ENCODE assay signal across 14 mouse cellular contexts in the genomic region with DNA sequence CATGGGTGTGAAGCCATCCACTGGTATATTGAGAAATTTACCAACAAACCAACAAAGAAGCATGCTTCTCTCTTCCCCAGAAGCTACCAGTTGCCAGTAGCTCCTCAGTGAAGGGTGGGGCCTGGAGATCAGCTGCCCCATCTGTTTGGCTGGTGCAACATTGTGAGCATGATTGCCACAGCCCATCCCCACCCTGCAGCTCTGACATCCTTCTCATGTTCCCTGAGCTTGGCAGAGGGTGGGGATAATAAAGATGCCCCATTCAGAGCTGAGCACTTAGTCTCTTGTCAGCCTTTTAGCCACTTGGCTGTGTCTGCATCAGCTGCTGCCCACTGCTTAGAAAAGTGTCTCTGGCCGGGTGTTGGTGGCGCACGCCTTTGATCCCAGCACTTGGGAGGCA. TPM values are rescaled to one million over a fixed set of nuclear protein-coding genes. Genes with fewer than 3 reads are reported as not detected.
DNase-seq lines count a peak whose midpoint lies in the region; ATAC-seq lines count a peak whose summit lies in the region.
"Had no signal": no experiment of that assay in that cellular context is flagged by ENCODE, and none has a peak within 500 bp of the region (broad histone marks: within the 10 kb centered on the region; RNA-seq: fewer than 3 reads in every experiment).

No protein-coding gene starts in this region.

- no peaks in the 10 kb centered on the region for H3K27me3 ChIP-seq in liver, embryonic 11.5 days (replicated peaks; ENCODE audit: control insufficient read depth, insufficient read depth, low read length)
- H3K27me3 ChIP-seq: limb, embryonic 12.5 days; midbrain, embryonic 13.5 days had no signal

- peak; percentile 76 for ATAC-seq in liver, embryonic 11.5 days (replicated peaks; ENCODE audit: low FRiP score)
- peak; percentile 64; the same call in 1 of the 2 replicates for ATAC-seq in monocyte, adult 5-6 weeks (replicated peaks; ENCODE audit: insufficient number of reproducible peaks, low FRiP score, low TSS enrichment, poor library complexity, severe bottlenecking)
- ATAC-seq: forebrain, postnatal 0 days; midbrain, embryonic 13.5 days had no signal

- no peak overlapping the region for H3K9ac ChIP-seq in liver, embryonic 11.5 days (ENCODE audit: low read depth, low read length)
- H3K9ac ChIP-seq: forebrain, postnatal 0 days; limb, embryonic 12.5 days; midbrain, embryonic 13.5 days had no signal

- WGBS in liver, embryonic 11.5 days: 89% methylated on average over 3 of the region's 3 CpGs

- intact Hi-C loops in left cerebral cortex, postnatal 4 days (cut with DNase I): no loop called here
- intact Hi-C loops in left cerebral cortex, postnatal 14 days (cut with DNase I): loop anchor here (5.0 kb wide), 1 partner anchor 41 kb away; the partner anchor contains the start of gene Sort1
- intact Hi-C loops in heart, postnatal 36 days (cut with DNase I): no loop called here

- no peak overlapping the region for H3K4me3 ChIP-seq in liver, embryonic 11.5 days (ENCODE audit: low read depth, low read length)
- H3K4me3 ChIP-seq: limb, embryonic 12.5 days; midbrain, embryonic 13.5 days had no signal

- no peaks in the 10 kb centered on the region for H3K9me3 ChIP-seq in liver, embryonic 11.5 days (ENCODE audit: control insufficient read depth, low read length)
- H3K9me3 ChIP-seq: limb, embryonic 12.5 days; midbrain, embryonic 13.5 days had no signal

- H3K36me3 ChIP-seq in liver, embryonic 11.5 days (ENCODE audit: control insufficient read depth, insufficient read depth, low read length): no peaks in the 10 kb centered on the region

- H3K4me1 ChIP-seq in liver, embryonic 11.5 days (replicated peaks; ENCODE audit: control insufficient read depth, insufficient read depth, low read length): peaks cover 4% of the 10 kb centered on the region; the same call in 1 of the 2 replicates

- DNase-seq in left cerebral cortex, postnatal 4 days: peak; percentile 40
- no peak for DNase-seq in left cerebral cortex, postnatal 14 days (ENCODE audit: low spot score in 2 of 2)
- DNase-seq in c-Kit-positive CD71-positive TER-119-positive erythroid progenitor cells, embryonic 14.5 days (ENCODE audit: low spot score): peak; percentile 29
- DNase-seq in liver, embryonic 11.5 days (ENCODE audit: low spot score): no peak
- no peak for DNase-seq in heart, postnatal 36 days
- DNase-seq in right cerebral cortex, adult 2 months (ENCODE audit: low spot score in 2 of 2): no peak
- DNase-seq in cerebellum, adult 11-12 months: no peak
- DNase-seq: embryo, embryonic 11 days; forebrain, postnatal 0 days; kidney, adult 11 months; thymus, postnatal 4 days had no signal

- no peak overlapping the region for H3K4me2 ChIP-seq in liver, embryonic 11.5 days
- H3K4me2 ChIP-seq: limb, embryonic 12.5 days; midbrain, embryonic 13.5 days had no signal

- H3K27ac ChIP-seq in liver, embryonic 11.5 days (ENCODE audit: low read depth, low read length): no peak overlapping the region
- H3K27ac ChIP-seq: limb, embryonic 12.5 days; midbrain, embryonic 13.5 days had no signal

RNA-seq across cellular contexts. Expression of gene Sort1, which starts 39.1 kb away (rescaled TPM):
- 10 to 100 TPM; 90.4 to 93.5 TPM for total RNA-seq in left cerebral cortex, postnatal 4 days (2021)
- 100 to 1,000 TPM; 245 to 264 TPM for total RNA-seq in left cerebral cortex, postnatal 14 days (2021)
- polyA plus RNA-seq in liver, embryonic 11.5 days (2014; fragmentation: Nextera tagmentation; extraction: Ambion mirVana): 10.6 and 11.9 TPM in 2 replicates
- 31.6 to 35.5 TPM (median 32.1 TPM) in 3 replicates for total RNA-seq in monocyte, adult 5-6 weeks (2017)
- 10 to 100 TPM; 18.7 to 20.3 TPM for total RNA-seq in heart, postnatal 36 days (2021)

RNA-seq across cellular contexts. Expression of gene Mybphl, which starts 41.7 kb away (rescaled TPM):
- under 1 TPM in 1 of 2 experiments, not detected in 1; 0.30 TPM for total RNA-seq in left cerebral cortex, postnatal 4 days (2021)
- under 1 TPM in 1 of 2 experiments, not detected in 1; 0.55 TPM for total RNA-seq in left cerebral cortex, postnatal 14 days (2021)
- polyA plus RNA-seq in liver, embryonic 11.5 days (2014; fragmentation: Nextera tagmentation; extraction: Ambion mirVana): 0.47 and 1.2 TPM in 2 replicates
- total RNA-seq in monocyte, adult 5-6 weeks (2017): not detected in 3 replicates
- total RNA-seq in heart, postnatal 36 days (2021): 10 to 100 TPM; 46.4 to 54.6 TPM
- total RNA-seq: forebrain, postnatal 0 days had no signal
- polyA plus RNA-seq: forebrain, postnatal 0 days; limb, embryonic 12.5 days; midbrain, embryonic 13.5 days had no signal

Comparison
In these comparisons a context has a peak if more than half of its experiments do, and no peak if none do; other contexts are left out.
1. DNase-seq: peak in left cerebral cortex, postnatal 4 days (single experiment) and c-Kit-positive CD71-positive TER-119-positive erythroid progenitor cells, embryonic 14.5 days (single experiment); none in left cerebral cortex, postnatal 14 days (0 of 2), liver, embryonic 11.5 days (single experiment), heart, postnatal 36 days (0 of 2), right cerebral cortex, adult 2 months (0 of 2) and cerebellum, adult 11-12 months (single experiment).
2. RNA of gene Mybphl, which starts 41.7 kb away (total RNA-seq): 46.4 to 54.6 TPM in heart, postnatal 36 days; 0.55 TPM in left cerebral cortex, postnatal 14 days, 0.30 TPM in left cerebral cortex, postnatal 4 days and not detected in monocyte, adult 5-6 weeks; every median in the first group is over 10 times any median in the second.